Mouse (Mus musculus) gastrocnemius, adult 18-20 months (tissue): ENCODE measurements at regions not wholly inside any gene's neighbourhood (a gene's known extent, or its start where the extent isn't known, plus 50 kb on each side); places are given as distances from the start of the nearest gene placed in this dataset.

ENCODE experiments used
- DNase-seq: peaks from one replicate; pipeline ENCODE4 v3.0.0; 2021; ENCODE audit warnings: low spot score

- DNase-seq: no peak
Observed at GRCm38 (mm10) chr3:34764559-34764958, 114.4 kb downstream of the Sox2 start.

- DNase-seq: no peak
Observed at GRCm38 (mm10) chr3:34765151-34765550, 114.9 kb downstream of the Sox2 start.

DNA sequence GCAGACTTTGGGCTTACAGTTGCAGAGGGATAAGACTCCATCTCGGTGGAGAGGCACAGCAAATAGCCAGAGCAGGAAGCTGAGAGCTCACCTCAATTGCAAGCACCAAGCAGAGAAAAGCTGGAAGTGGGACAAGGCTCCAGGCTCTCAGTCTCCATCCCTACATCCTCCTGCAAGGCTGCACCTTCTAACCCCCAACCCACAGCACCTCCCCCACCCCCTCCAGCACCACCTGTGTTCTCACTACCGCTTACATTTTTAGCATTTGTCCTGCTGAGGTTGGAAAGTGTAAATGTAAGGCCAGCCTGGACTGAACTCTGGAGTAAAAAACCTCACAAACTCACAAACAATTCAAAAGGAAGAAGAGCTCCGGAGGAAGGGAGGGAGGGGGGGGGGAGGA is 119.6 kb downstream of the Sox2 start:
- no peak for DNase-seq

- no peak for DNase-seq
Observed at GRCm38 (mm10) chr3:34770271-34770670, 120.1 kb downstream of the Sox2 start.

GRCm38 (mm10) chr3:34772035-34772434 is 121.8 kb downstream of the Sox2 start:
- DNase-seq: no peak

DNA sequence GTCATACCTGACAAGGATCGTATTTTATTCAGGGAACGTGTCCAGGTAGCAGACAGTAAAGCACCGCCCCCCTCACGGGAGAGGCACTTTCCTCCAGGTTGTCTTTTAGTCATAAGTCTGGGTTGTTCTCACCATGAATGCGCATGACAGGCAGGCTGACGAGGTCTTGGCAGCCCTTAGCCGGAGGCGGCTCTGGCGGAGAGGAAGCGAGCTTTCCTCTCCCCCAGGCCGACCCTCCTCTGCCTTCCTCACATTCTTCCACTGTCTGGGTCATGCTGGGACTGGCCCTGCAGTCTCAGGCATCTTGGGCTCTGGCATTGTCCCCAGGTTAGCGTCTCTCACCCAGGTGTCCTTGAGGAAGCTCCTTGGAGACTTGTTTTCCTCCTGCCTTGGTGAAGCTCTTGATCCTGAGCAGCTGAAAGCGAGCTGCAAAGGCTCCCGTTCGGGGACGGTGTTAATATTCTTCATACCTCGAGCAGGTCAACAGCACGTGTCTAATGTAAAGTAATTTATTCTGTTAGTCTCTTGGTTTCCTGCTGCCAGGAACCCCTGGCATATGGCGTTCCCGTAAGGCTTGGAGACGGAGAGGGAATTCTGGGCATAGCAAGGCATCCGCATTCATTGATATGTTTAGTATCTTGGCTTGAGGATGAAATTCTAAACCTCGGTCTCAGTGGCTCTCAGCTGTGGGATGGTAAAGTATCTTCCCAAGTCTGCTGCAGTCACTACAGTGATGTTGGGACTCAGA is 123.6 kb downstream of the Sox2 start:
- no peak for DNase-seq

DNA sequence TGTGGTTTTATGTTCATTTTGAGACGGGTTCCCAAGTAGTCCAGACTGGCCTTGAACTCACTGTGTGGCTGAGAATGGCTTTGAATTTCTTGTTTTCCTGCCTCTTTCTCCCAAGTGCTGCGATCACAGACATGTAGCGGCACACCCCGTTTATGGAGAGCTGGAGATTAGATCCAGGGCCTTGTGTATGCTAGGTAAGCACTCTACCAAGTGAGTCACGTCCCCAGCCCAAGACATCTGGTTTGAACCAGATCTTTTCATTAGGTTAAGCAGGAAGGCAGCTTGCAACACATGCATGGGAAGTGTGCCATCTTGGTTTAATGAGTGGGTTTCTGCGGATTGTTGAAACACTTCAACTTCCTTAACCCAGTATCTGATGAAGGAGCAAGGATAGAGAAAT is 131.6 kb downstream of the Sox2 start:
- DNase-seq: no peak

DNA sequence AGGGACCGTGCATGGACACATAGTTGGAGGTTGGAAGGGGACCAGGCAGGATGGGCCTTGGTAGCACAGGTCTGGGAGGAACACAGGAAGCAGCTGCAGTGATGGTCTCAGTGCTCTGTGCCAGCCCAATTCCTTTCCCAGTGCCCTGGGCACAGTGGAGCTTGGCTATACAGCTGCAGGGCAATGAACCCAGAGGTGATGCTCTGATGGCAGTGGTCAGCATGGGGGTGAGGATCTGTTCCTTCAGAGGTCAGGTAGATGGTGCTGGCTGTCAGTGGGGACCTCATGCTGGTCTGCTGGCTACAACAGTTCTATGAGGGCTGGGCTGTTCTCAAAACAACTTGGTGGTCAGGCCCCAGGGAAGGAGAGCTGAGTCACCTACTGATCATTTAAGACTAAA is 133.2 kb downstream of the Sox2 start:
- DNase-seq: no peak

GRCm38 (mm10) chr3:34787211-34787610 is 137.0 kb downstream of the Sox2 start:
- DNase-seq: no peak

DNA sequence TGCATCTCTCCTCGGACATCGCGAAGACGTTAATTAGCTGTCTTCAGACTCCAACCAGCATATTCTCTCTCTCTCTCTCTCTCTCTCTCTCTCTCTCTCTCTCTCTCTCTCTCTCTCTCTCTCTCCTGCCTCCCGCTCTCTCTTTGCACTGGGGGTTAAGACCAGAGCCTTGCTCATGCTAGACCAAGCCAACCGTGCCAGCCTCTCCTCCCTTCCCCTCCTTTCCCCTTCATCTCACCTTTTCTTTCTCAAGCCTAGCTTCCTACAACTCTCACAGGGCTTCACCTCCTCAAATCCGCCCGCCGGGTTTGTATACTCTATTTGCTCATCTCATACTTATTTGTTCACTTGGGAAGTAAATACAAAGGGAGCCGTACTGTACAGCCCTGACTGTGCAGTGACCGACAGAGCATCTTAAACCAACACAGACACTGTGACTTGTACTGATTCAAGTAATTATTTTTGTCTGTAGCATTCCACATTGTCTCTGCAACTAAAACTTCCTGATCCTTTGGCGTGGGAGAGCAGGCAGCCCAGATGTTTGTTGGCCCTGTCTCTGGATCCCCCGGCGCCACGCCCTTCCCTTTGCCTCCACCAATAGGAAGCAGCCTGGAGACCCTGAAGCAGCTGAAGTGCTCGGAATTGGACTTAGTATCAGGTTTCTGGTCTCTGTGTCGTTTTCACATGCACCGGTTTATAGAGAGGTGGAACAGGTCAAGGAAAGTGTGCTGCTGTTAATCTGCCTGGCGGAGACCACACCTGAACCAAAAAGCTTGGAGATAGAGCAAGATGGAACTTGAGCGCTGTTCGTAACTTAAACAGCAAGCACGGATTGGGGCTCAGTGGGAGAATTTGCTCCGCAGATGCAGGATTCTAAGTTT is 145.1 kb downstream of the Sox2 start:
- DNase-seq: no peak

- no peak for DNase-seq
Observed at GRCm38 (mm10) chr3:34795984-34796266, 145.7 kb downstream of the Sox2 start.

GRCm38 (mm10) chr3:34808833-34809232 is 158.6 kb downstream of the Sox2 start:
- DNase-seq: no peak

GRCm38 (mm10) chr3:34811753-34812152 is 161.5 kb downstream of the Sox2 start:
- DNase-seq: no peak

DNA sequence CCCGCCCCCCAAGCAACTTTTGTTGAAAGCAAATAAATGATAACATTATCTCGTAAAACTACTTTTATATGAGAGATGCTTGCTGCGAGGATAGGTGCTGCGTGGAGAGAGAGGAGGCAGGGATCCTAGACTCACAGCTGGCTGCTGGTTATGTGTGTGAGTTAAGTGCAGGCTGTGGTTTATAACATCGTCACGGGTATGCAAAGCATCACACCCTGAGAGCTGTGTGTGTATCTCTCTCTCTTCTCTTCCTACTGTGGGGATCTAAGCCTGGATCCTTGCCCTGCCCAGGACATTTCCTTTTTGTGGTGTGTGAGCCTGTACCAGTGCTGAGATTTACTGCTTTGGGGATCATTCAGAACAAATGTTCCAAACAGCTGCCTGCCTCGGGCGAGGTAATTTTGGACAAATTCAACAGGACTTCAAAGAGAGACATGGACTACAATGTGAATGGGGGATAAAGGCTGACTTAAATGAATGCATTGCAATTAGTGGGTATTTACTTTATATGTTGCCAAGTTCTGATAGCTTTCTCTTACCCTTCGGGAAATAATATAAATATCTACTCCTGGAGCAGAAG is 162.9 kb downstream of the Sox2 start:
- DNase-seq: no peak

DNA sequence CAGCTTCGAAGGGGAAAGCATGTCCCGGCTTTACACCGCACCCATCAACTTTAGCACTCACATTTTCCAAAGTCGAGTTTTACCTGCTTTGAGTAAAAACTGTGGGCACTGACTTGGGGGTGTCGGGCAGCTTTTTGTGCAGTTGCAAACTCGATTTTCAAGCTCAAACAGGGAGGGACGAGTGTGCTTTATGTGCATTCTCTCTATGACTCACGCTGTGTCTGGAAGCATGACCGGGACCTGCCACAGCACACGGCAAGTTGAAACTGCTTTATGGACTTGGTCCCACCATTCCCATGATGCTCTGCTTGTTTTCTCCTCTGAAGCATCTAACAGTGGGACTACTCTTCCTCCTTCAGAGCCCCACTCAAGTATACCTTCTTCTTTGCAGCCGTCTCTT is 174.8 kb downstream of the Sox2 start:
- DNase-seq: no peak

GRCm38 (mm10) chr3:34826396-34826795 is 176.2 kb downstream of the Sox2 start:
- DNase-seq: no peak

- DNase-seq: no peak
Observed at GRCm38 (mm10) chr3:34828453-34829206, 178.4 kb downstream of the Sox2 start.

DNA sequence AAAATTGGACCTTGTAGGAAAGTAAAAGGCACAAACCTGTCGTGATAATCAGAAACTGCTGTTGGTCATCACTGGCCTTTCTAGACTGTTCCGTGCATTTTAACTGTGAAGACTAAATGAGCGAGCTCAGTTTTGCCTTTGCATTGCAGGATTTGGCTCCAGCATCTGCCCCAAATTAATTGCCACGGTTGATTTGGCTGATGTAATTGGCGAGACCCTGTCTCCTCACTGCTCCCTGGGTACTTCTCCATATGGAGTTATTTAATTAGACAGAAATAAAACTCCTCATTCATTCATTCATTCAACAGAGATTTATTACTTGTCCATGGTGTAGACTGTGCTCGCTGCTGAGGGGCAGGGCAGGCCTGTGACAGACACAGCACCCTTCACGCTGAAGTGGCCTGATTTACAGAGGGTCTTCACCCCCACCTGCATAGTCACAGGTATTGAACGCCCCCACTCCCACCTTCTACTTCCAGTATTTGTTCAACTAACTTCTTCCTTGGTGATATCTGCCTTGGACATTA is 186.6 kb downstream of the Sox2 start:
- no peak for DNase-seq

DNA sequence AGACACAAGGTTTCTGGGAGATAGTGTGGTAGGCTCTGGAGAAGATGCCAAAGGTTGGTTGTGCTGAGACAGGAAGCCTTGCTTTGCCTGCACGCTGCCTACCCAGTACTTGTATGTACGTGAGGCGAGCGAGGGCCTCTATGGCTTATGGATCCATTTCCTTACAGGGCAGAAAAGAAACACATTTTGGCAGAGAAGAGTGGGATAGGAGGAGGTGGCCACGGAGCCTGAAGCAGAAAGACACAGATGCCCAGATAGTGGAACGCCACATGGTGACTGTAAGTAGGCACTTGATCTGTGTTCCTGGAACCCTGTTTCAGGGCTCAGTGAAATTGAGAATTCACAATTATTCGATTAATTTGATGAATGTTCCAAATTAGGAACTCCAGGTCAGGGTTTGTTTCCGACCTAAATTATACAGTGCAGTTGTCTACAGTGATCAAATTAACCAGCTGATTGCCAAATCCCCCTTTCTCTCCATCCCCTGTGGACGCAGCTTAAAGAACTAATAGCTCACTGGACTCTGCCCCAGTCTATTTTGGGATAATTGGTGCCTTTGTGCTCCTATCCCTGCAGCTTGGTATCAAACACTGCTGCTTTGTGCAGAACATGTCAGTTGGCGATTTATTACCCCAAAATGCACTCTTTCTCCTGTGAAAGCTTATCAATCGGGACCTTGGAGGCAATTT is 187.6 kb downstream of the Sox2 start:
- DNase-seq: no peak

DNA sequence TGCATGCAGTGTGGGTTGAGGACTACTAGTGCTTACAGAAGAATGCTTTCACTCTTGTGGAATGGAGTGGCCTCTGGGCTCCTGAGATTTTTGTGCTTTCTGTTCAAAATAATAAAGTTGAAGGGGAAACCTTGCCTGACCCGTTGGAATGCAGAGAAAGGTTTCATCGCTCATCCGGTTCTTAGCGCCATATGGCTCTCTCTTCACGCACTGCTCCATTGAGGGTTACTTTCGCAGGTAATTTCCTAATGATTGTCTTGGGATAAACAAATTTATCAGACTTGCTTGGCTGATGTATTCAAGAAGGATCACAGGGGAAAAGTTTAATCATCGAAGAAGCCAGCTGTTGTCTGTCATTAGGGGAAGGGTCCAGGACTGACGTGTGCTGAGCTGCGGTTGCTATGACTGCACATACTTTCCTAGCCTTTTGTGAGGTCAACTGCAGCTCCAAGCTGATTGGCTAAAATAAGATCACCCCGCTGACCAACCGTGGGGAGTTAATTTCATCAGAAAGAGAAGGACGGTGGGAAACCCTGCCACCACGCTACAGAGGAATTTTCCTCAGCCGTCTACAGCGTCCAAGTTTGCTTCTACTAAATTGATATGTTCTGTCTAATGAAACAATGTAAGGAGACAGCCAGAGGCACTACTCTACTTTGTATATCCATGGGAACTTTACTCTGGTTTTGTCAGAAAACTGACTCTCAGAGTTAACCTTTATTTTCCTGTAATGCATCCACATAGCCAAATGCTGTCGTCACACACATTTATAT is 210.9 kb downstream of the Sox2 start:
- DNase-seq: no peak
